Mouse (Mus musculus): ENCODE data around the gene Cd40. TPM values are rescaled to one million over a fixed set of nuclear protein-coding genes. Genes with fewer than 3 reads are reported as not detected.

Gene Cd40
- polyA plus RNA-seq, 1 experiment: 13.6 TPM

DNA sequence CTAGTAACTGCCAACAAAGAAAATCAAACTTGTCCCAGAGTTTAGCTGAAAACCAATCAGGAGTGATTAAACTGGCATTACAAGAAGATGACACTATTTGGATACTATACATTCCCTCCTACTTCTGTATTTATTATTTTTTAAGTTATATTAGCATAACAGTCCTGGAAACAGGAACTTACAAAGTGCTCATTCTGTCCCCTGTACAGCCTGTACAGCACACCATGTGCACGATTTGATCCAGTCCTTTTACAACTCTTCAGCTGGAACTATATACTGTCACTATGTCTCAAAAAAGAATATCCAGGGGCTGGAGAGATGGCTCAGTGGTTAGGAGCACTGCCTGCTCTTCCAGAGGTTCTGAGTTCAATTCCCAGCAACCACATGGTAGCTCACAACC is 28.3 kb upstream of the Cd40 start:
- Histone ChIP-seq H3K4me3 (replicated peaks; ENCODE audit: control insufficient read depth, low read depth, low read length) (no peak overlapping the region), H3K4me1 (ENCODE audit: control insufficient read depth, insufficient read depth, low read length) (no peaks in the 10 kb centered on the region; the same call in 1 of the 2 replicates), H3K27ac (ENCODE audit: control insufficient read depth, insufficient read depth, low read depth, low read length, poor library complexity) (no peak overlapping the region)
- TF ChIP-seq POLR2A (IDR thresholded peaks at IDR 0.05; ENCODE audit: borderline replicate concordance, control insufficient read depth, low read depth, low read length): no peak
- WGBS: 5% methylated on average over 1 of the region's 1 CpGs

DNA sequence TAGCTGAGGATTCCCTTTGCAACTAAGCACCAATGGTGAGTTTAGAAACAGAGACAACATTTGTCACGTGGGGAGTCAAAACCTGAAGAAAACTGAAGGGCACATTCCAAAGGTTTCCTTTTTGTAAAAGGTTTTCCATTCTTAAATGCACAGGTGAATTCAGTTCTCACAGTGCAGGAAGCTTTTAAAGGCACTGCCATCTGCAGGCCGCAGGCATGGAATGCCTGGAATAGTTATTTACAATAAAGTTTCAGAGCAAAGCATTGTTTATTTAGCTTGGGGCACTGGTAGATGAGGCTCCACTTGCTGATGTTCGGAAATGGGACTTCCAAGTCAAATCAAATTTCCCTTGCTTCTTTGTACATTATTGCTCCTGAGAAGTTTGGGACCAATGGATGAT is 22.9 kb upstream of the Cd40 start:
- Histone ChIP-seq H3K4me3 (replicated peaks; ENCODE audit: control insufficient read depth, low read depth, low read length) (no peak overlapping the region), H3K4me1 (ENCODE audit: control insufficient read depth, insufficient read depth, low read length) (peaks cover 3% of the 10 kb centered on the region)
- 75% methylated on average over 3 of the region's 3 CpGs for WGBS

DNA sequence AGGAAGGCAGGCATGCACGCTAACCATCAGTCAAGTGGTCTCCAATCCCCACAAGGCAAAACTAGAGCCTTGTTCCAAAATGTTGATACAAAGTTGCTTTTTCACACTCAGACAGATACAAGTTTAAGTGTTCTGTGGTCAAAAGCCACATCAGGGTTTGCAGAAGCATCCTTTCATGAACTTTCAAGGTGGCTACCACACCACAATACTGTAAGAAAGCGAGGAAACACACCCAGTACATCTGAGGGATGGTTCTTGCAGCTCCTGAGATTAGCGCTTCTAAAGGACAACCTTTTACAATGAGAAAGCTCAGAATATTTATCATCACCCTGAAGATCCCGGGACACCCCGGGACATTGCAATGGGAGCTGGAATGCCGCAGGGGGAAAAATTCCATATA is 22.1 kb upstream of the Cd40 start:
- 63% methylated on average over 6 of the region's 6 CpGs for WGBS
- H3K27ac ChIP-seq (ENCODE audit: control insufficient read depth, insufficient read depth, low read depth, low read length, poor library complexity): no peak overlapping the region
- TF ChIP-seq CTCF (IDR thresholded peaks at IDR 0.05; ENCODE audit: control insufficient read depth, insufficient read depth, low read length) (no peak), POLR2A (IDR thresholded peaks at IDR 0.05; ENCODE audit: borderline replicate concordance, control insufficient read depth, low read depth, low read length) (no peak)
- peaks cover 3% of the 10 kb centered on the region for H3K4me1 ChIP-seq (ENCODE audit: control insufficient read depth, insufficient read depth, low read length)
- H3K4me3 ChIP-seq (replicated peaks; ENCODE audit: control insufficient read depth, low read depth, low read length): no peak overlapping the region

More for the DNA sequence above, 22.9 kb upstream of the Cd40 start:
- TF ChIP-seq POLR2A (IDR thresholded peaks at IDR 0.05; ENCODE audit: borderline replicate concordance, control insufficient read depth, low read depth, low read length): no peak
- no peak for TF ChIP-seq CTCF (IDR thresholded peaks at IDR 0.05; ENCODE audit: control insufficient read depth, insufficient read depth, low read length)
- H3K27ac ChIP-seq (ENCODE audit: control insufficient read depth, insufficient read depth, low read depth, low read length, poor library complexity): no peak overlapping the region

DNA sequence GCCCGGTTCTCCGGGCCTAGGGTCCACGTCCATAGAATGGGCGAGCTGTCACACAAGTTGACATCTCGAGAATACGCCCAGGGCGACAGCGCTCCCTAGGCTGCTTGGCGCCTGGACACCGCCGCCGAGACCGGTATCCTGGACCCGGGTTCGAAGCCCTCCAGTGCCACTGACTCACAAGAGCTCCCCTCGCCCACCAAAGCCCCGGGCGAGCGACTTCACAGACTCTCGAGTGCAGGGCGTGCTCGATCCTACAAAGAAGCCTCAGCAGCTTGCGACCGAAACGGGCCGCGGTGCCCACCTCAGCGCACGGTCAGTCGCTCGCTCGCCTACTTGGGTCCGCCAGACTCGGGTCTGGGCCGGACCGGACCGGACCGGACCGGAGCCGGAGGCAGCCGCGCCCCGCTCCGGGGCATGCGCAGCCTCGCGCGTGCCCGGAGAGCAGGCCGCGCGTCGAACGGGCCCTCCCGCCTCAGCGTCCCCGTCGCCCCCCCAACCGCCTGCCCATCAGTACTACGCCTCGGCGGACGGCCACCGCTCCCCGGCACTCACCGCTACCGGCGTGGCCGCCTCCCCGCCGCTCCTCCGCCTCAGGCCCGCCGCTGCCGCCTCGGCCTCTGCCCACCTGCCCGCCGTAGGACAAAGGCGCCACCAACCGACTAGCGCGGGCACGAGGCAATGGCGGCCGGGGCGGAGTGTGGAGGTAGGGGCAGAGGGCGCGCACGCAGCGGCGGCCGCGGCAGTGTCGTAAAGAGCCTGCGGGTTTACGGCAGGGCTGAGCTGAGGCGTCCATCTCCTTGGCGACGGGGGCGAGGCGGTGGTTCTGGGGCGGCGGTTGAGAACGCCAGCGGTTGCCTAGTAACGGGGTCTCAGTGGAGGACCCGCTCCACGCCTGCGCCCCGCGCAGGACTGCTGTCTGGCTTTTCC is 21.0 kb upstream of the Cd40 start, which contains the start of gene Ncoa5:
TSS of gene Ncoa5 (minus strand) at position 737 of the 927 bp plus-strand sequence.
- Histone ChIP-seq H3K27ac (ENCODE audit: control insufficient read depth, insufficient read depth, low read depth, low read length, poor library complexity) (peak within 1 kb of the TSS; percentile 50; the same call in 1 of the 2 replicates), H3K4me3 (replicated peaks; ENCODE audit: control insufficient read depth, low read depth, low read length) (peak within 1 kb of the TSS; percentile 87), H3K4me1 (ENCODE audit: control insufficient read depth, insufficient read depth, low read length) (peaks cover 3% of the 10 kb centered on the region)
- WGBS: under 1% methylated on average over 110 of the region's 111 CpGs
- no peak for TF ChIP-seq CTCF (IDR thresholded peaks at IDR 0.05; ENCODE audit: control insufficient read depth, insufficient read depth, low read length)
- peak; percentile 77; the same call in 1 of the 2 replicates for TF ChIP-seq POLR2A (IDR thresholded peaks at IDR 0.05; ENCODE audit: borderline replicate concordance, control insufficient read depth, low read depth, low read length)

DNA sequence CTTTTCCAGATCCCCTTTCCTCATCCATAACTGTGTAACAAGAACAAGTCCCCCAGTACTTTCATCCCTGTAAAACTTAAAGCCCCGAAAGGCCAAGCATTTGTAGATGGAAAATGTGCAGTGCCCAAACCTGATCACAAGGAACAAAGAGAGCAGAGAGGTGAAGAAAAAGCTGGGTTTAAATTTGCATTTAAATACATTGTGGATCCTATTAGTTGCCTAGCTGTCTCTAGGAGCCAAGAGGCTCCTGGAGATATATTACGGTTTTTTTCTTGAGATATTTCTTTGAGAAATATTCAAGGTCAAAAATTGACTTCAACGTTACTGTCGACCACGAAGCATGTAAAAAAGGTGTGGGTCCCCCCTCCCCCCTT is 20.4 kb upstream of the Cd40 start:
- Histone ChIP-seq H3K4me3 (replicated peaks; ENCODE audit: control insufficient read depth, low read depth, low read length) (peak overlapping the region; percentile 87), H3K4me1 (ENCODE audit: control insufficient read depth, insufficient read depth, low read length) (peaks cover 3% of the 10 kb centered on the region), H3K27ac (ENCODE audit: control insufficient read depth, insufficient read depth, low read depth, low read length, poor library complexity) (no peak overlapping the region; the same call in 1 of the 2 replicates)
- WGBS: 59% methylated on average over 5 of the region's 5 CpGs
- no peak for TF ChIP-seq POLR2A (IDR thresholded peaks at IDR 0.05; ENCODE audit: borderline replicate concordance, control insufficient read depth, low read depth, low read length)
- no peak for TF ChIP-seq CTCF (IDR thresholded peaks at IDR 0.05; ENCODE audit: control insufficient read depth, insufficient read depth, low read length)

DNA sequence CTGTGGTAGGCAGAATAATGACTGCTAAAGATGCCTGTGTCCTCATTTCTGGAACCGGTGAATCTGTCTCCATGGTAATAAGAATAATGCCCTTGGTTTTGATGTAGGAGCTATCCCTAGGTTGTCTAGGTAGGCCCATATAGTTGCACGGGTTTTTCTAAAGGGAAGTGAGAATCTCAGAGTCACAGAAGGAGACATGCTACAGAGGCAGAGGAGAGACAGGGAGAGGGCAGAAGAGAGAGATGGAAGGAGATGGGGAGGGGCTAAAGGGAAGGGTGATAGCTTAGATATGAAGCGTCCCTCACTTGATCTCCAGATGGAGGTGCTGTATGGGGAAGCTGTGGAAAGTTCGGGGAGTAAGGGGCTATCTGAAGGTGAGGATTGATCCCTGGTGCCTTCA is 18.0 kb upstream of the Cd40 start:
- Histone ChIP-seq H3K4me3 (replicated peaks; ENCODE audit: control insufficient read depth, low read depth, low read length) (no peak overlapping the region), H3K4me1 (ENCODE audit: control insufficient read depth, insufficient read depth, low read length) (peaks cover 3% of the 10 kb centered on the region), H3K27ac (ENCODE audit: control insufficient read depth, insufficient read depth, low read depth, low read length, poor library complexity) (no peak overlapping the region)
- TF ChIP-seq POLR2A (IDR thresholded peaks at IDR 0.05; ENCODE audit: borderline replicate concordance, control insufficient read depth, low read depth, low read length): no peak
- TF ChIP-seq CTCF (IDR thresholded peaks at IDR 0.05; ENCODE audit: control insufficient read depth, insufficient read depth, low read length): no peak
- WGBS: 43% methylated on average over 4 of the region's 4 CpGs

DNA sequence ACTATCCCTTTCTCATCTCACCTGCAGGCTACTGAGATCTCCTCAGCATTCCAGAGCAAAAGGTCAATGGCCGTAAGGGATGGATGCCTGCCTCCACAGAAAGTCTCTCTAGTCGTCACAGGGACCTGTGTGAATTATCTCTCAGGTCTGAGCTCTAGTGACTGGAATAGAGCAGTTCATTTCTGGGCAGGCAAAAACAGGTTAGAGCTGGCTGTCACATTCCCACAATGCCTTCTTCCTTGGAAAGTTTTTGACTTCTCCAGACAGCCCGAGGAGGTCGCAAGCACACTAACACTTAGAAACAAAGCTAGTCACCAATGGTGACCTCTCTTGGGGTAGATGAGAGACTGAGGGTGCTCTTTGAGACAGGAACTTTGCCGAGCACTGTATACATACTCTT is 13.3 kb upstream of the Cd40 start:
- Histone ChIP-seq H3K27ac (ENCODE audit: control insufficient read depth, insufficient read depth, low read depth, low read length, poor library complexity) (no peak overlapping the region), H3K4me1 (ENCODE audit: control insufficient read depth, insufficient read depth, low read length) (no peaks in the 10 kb centered on the region; the same call in 1 of the 2 replicates), H3K4me3 (replicated peaks; ENCODE audit: control insufficient read depth, low read depth, low read length) (no peak overlapping the region)
- WGBS: 76% methylated on average over 5 of the region's 5 CpGs
- TF ChIP-seq CTCF (IDR thresholded peaks at IDR 0.05; ENCODE audit: control insufficient read depth, insufficient read depth, low read length) (no peak), POLR2A (IDR thresholded peaks at IDR 0.05; ENCODE audit: borderline replicate concordance, control insufficient read depth, low read depth, low read length) (no peak)

DNA sequence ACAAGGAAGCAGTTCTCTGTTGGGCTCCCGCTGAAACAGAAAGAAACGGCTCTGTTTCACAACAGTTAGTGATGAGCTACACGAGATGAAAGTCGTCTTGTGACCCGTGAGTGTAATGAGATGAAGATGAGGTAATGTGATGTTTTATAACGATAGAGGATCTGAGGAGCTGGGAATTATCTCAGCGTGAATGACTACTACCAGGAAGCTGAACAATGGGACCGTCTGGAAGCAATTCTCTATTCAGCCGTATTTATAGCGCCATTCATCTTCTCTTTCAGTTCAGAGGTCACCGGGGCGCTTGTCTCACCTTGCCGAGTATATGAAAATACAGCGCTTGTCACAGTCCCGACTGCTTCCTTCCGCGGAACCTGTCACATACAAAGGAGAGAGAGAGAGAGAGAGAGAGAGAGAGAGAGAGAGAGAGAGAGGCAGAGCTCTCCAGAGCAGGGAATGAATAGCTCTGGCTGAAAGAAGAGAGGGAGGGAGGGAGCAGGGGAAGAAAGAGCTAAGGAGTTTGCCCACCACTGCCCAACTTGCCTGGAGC is 12.3 kb upstream of the Cd40 start:
- 7% methylated on average over 17 of the region's 17 CpGs for WGBS
- TF ChIP-seq CTCF (IDR thresholded peaks at IDR 0.05; ENCODE audit: control insufficient read depth, insufficient read depth, low read length) (no peak), POLR2A (IDR thresholded peaks at IDR 0.05; ENCODE audit: borderline replicate concordance, control insufficient read depth, low read depth, low read length) (no peak)
- H3K4me3 ChIP-seq (replicated peaks; ENCODE audit: control insufficient read depth, low read depth, low read length): no peak overlapping the region
- H3K27ac ChIP-seq (ENCODE audit: control insufficient read depth, insufficient read depth, low read depth, low read length, poor library complexity): no peak overlapping the region
- H3K4me1 ChIP-seq (ENCODE audit: control insufficient read depth, insufficient read depth, low read length): no peaks in the 10 kb centered on the region; the same call in 1 of the 2 replicates
